Mouse (Mus musculus): ENCODE measurements around the gene Arid1b. TPM values are rescaled to one million over a fixed set of nuclear protein-coding genes. Genes with fewer than 3 reads are reported as not detected.

The Arid1b gene
- polyA plus RNA-seq, 1 experiment: 13.3 TPM

- TF ChIP-seq FLI1 (IDR thresholded peaks at IDR 0.05; ENCODE audit: low read length) (no peak), GATA1 (IDR thresholded peaks at IDR 0.05; ENCODE audit: borderline replicate concordance, low read length) (no peak)
- H3K4me3 ChIP-seq (replicated peaks): peak overlapping the region; percentile 14
- H3K36me3 ChIP-seq (replicated peaks; ENCODE audit: low read length): peaks cover 7% of the 10 kb centered on the region
- no peaks in the 10 kb centered on the region for H3K9me3 ChIP-seq
- peaks cover 71% of the 10 kb centered on the region for H3K4me1 ChIP-seq
- H3K27me3 ChIP-seq (replicated peaks): no peaks in the 10 kb centered on the region
These were observed 222.9 kb downstream of the Arid1b start for GRCm38 (mm10) chr17:5216965-5217546.

- H3K9me3 ChIP-seq: no peaks in the 10 kb centered on the region
- TF ChIP-seq FLI1 (IDR thresholded peaks at IDR 0.05; ENCODE audit: low read length) (no peak), GATA1 (IDR thresholded peaks at IDR 0.05; ENCODE audit: borderline replicate concordance, low read length) (no peak)
- H3K4me1 ChIP-seq: peaks cover 71% of the 10 kb centered on the region
- no peak overlapping the region for H3K4me3 ChIP-seq (replicated peaks)
- no peaks in the 10 kb centered on the region for H3K27me3 ChIP-seq (replicated peaks)
- H3K36me3 ChIP-seq (replicated peaks; ENCODE audit: low read length): peaks cover 7% of the 10 kb centered on the region
These were observed 224.0 kb downstream of the Arid1b start for GRCm38 (mm10) chr17:5217852-5218845.

- Histone ChIP-seq H3K27me3 (replicated peaks) (no peaks in the 10 kb centered on the region), H3K9me3 (no peaks in the 10 kb centered on the region), H3K4me1 (peaks cover 69% of the 10 kb centered on the region), H3K36me3 (replicated peaks; ENCODE audit: low read length) (peaks cover 7% of the 10 kb centered on the region), H3K4me3 (replicated peaks) (no peak overlapping the region)
- no peak for TF ChIP-seq GATA1 (IDR thresholded peaks at IDR 0.05; ENCODE audit: borderline replicate concordance, low read length)
- TF ChIP-seq FLI1 (IDR thresholded peaks at IDR 0.05; ENCODE audit: low read length): no peak
These were observed 224.9 kb downstream of the Arid1b start for GRCm38 (mm10) chr17:5218955-5219557.

- Histone ChIP-seq H3K36me3 (replicated peaks; ENCODE audit: low read length) (peaks cover 13% of the 10 kb centered on the region), H3K9me3 (no peaks in the 10 kb centered on the region), H3K4me1 (peaks cover 80% of the 10 kb centered on the region), H3K27me3 (replicated peaks) (no peaks in the 10 kb centered on the region), H3K4me3 (replicated peaks) (no peak overlapping the region)
- TF ChIP-seq FLI1 (IDR thresholded peaks at IDR 0.05; ENCODE audit: low read length) (no peak), GATA1 (IDR thresholded peaks at IDR 0.05; ENCODE audit: borderline replicate concordance, low read length) (no peak)
These were observed 226.9 kb downstream of the Arid1b start for GRCm38 (mm10) chr17:5221041-5221440.

GRCm38 (mm10) chr17:5221558-5221957 lies 227.4 kb downstream of the Arid1b start:
- Histone ChIP-seq H3K36me3 (replicated peaks; ENCODE audit: low read length) (peaks cover 13% of the 10 kb centered on the region), H3K4me3 (replicated peaks) (no peak overlapping the region), H3K4me1 (peaks cover 85% of the 10 kb centered on the region), H3K9me3 (no peaks in the 10 kb centered on the region), H3K27me3 (replicated peaks) (no peaks in the 10 kb centered on the region)
- TF ChIP-seq GATA1 (IDR thresholded peaks at IDR 0.05; ENCODE audit: borderline replicate concordance, low read length): no peak
- no peak for TF ChIP-seq FLI1 (IDR thresholded peaks at IDR 0.05; ENCODE audit: low read length)

- H3K9me3 ChIP-seq: no peaks in the 10 kb centered on the region
- no peak overlapping the region for H3K4me3 ChIP-seq (replicated peaks)
- TF ChIP-seq FLI1 (IDR thresholded peaks at IDR 0.05; ENCODE audit: low read length) (no peak), GATA1 (IDR thresholded peaks at IDR 0.05; ENCODE audit: borderline replicate concordance, low read length) (no peak)
- peaks cover 86% of the 10 kb centered on the region for H3K4me1 ChIP-seq
- H3K27me3 ChIP-seq (replicated peaks): no peaks in the 10 kb centered on the region
- H3K36me3 ChIP-seq (replicated peaks; ENCODE audit: low read length): peaks cover 13% of the 10 kb centered on the region
These were observed 228.7 kb downstream of the Arid1b start for GRCm38 (mm10) chr17:5222827-5223226.

- no peak for TF ChIP-seq FLI1 (IDR thresholded peaks at IDR 0.05; ENCODE audit: low read length)
- no peak for TF ChIP-seq GATA1 (IDR thresholded peaks at IDR 0.05; ENCODE audit: borderline replicate concordance, low read length)
- Histone ChIP-seq H3K4me3 (replicated peaks) (no peak overlapping the region), H3K4me1 (peaks cover 86% of the 10 kb centered on the region), H3K27me3 (replicated peaks) (no peaks in the 10 kb centered on the region), H3K36me3 (replicated peaks; ENCODE audit: low read length) (peaks cover 11% of the 10 kb centered on the region), H3K9me3 (no peaks in the 10 kb centered on the region)
These were observed 230.8 kb downstream of the Arid1b start for GRCm38 (mm10) chr17:5224932-5225331.

- H3K27me3 ChIP-seq (replicated peaks): no peaks in the 10 kb centered on the region
- H3K36me3 ChIP-seq (replicated peaks; ENCODE audit: low read length): peaks cover 18% of the 10 kb centered on the region
- no peaks in the 10 kb centered on the region for H3K9me3 ChIP-seq
- no peak overlapping the region for H3K4me3 ChIP-seq (replicated peaks)
- no peak for TF ChIP-seq GATA1 (IDR thresholded peaks at IDR 0.05; ENCODE audit: borderline replicate concordance, low read length)
- TF ChIP-seq FLI1 (IDR thresholded peaks at IDR 0.05; ENCODE audit: low read length): no peak
- H3K4me1 ChIP-seq: peaks cover 74% of the 10 kb centered on the region
These were observed 233.0 kb downstream of the Arid1b start for GRCm38 (mm10) chr17:5227136-5227535.

- H3K36me3 ChIP-seq (replicated peaks; ENCODE audit: low read length): peaks cover 22% of the 10 kb centered on the region
- H3K9me3 ChIP-seq: no peaks in the 10 kb centered on the region
- TF ChIP-seq FLI1 (IDR thresholded peaks at IDR 0.05; ENCODE audit: low read length): no peak
- no peak for TF ChIP-seq GATA1 (IDR thresholded peaks at IDR 0.05; ENCODE audit: borderline replicate concordance, low read length)
- peaks cover 69% of the 10 kb centered on the region for H3K4me1 ChIP-seq
- no peaks in the 10 kb centered on the region for H3K27me3 ChIP-seq (replicated peaks)
- H3K4me3 ChIP-seq (replicated peaks): no peak overlapping the region
These were observed 234.0 kb downstream of the Arid1b start for GRCm38 (mm10) chr17:5227950-5228615.

Data from megakaryocyte, embryonic 14.5 days (primary cell).